Mouse (Mus musculus): ENCODE results near the gene Kif5c. TPM values are rescaled to one million over a fixed set of nuclear protein-coding genes. Genes with fewer than 3 reads are reported as not detected.

The Kif5c gene
- polyA plus RNA-seq, 1 experiment from 2014 or later, result 135 TPM

- no peak for ATAC-seq (ENCODE audit: low FRiP score)
- H3K4me2 ChIP-seq, result no peak overlapping the region
- no peak overlapping the region for H3K4me3 ChIP-seq (replicated peaks)
- H3K9ac ChIP-seq, result no peak overlapping the region
- no peaks in the 10 kb centered on the region for H3K27me3 ChIP-seq
- no peak overlapping the region for H3K27ac ChIP-seq
- WGBS, result 94% methylated on average over 7 of the region's 7 CpGs
- no peaks in the 10 kb centered on the region for H3K9me3 ChIP-seq
- H3K4me1 ChIP-seq, result peaks cover 4% of the 10 kb centered on the region; the same call in 1 of the 2 replicates
- H3K36me3 ChIP-seq (replicated peaks), result peaks cover 89% of the 10 kb centered on the region
Measured at GRCm38 (mm10) chr2:49757616-49758015, 138.5 kb downstream of the Kif5c start.

GRCm38 (mm10) chr2:49764331-49764946 is 145.3 kb downstream of the Kif5c start:
- Histone ChIP-seq H3K9me3 (no peaks in the 10 kb centered on the region), H3K4me2 (no peak overlapping the region), H3K27me3 (no peaks in the 10 kb centered on the region), H3K9ac (no peak overlapping the region), H3K36me3 (replicated peaks) (peaks cover 79% of the 10 kb centered on the region), H3K4me1 (no peaks in the 10 kb centered on the region), H3K27ac (peak overlapping the region; percentile 42; the same call in 1 of the 2 replicates), H3K4me3 (replicated peaks) (no peak overlapping the region)
- WGBS, result 47% methylated on average over 7 of the region's 7 CpGs
- ATAC-seq (ENCODE audit: low FRiP score), result peak; percentile 67

DNA sequence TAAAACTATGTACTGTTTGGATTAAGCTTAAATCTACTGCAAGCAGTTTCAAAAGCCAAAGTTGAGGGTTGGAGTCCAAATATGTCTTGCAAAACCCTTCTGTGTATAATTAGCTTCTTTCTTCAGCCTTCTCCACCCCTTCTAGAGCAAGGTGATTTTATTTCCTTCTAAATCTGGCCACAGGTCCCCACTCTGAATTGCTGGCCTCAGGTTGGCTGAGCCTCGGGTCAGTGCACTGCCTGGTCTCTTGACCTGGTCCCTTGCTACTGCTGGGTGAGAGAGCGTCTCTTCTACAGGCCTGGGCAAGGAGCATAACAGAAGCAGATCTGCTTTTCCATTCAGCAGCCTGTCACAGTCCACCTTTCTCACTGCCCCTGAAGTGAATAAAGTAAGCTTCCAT is 149.8 kb downstream of the Kif5c start:
- no peak overlapping the region for H3K4me3 ChIP-seq (replicated peaks)
- H3K27ac ChIP-seq, result no peak overlapping the region
- no peak for ATAC-seq (ENCODE audit: low FRiP score)
- H3K36me3 ChIP-seq (replicated peaks), result peaks cover 55% of the 10 kb centered on the region
- H3K4me1 ChIP-seq, result no peaks in the 10 kb centered on the region
- H3K4me2 ChIP-seq, result no peak overlapping the region
- 73% methylated on average over 2 of the region's 2 CpGs for WGBS
- no peak overlapping the region for H3K9ac ChIP-seq
- no peaks in the 10 kb centered on the region for H3K27me3 ChIP-seq
- no peaks in the 10 kb centered on the region for H3K9me3 ChIP-seq

DNA sequence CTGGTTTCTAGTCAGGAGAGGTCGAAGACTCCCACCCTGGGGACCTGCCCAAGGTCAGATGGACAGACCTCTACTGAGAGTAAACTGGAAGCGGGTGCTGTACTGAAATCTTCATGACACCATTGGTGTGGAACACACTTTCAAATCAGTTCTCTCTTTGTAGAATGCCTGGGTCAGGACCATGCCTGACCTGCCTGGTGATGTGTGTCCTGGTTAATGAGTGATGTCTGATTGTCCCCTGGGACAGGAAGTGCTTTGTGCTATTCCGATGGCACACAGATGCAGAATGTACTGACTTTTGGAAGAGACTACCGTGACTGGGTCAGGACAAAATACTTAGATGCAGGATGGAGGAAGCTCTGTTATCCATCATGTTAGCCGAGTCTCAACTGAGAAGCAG is 151.3 kb downstream of the Kif5c start:
- Histone ChIP-seq H3K9me3 (no peaks in the 10 kb centered on the region), H3K4me1 (no peaks in the 10 kb centered on the region), H3K27me3 (no peaks in the 10 kb centered on the region), H3K9ac (no peak overlapping the region), H3K36me3 (replicated peaks) (peaks cover 58% of the 10 kb centered on the region), H3K27ac (no peak overlapping the region), H3K4me3 (replicated peaks) (no peak overlapping the region), H3K4me2 (no peak overlapping the region)
- ATAC-seq (ENCODE audit: low FRiP score), result no peak
- 91% methylated on average over 5 of the region's 5 CpGs for WGBS

DNA sequence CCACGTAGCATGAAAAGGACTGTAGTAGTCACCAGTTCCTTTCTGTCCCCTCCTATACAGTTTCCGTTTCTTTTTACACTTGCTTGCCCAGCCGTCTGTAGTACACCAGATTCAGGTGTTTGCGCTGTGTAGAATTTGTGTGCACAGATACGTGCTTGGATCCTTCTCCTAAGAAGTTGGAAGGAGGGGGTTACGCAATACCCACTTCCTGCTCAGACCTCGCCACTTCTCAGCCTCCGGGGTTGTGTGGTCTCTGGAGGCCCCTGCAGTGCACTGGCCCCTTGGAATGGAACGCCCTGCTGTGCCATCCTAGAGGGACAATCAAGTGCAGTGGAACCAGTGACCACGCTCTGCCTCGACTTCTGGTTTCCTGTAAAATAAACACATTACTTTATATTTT is 152.1 kb downstream of the Kif5c start:
- H3K4me1 ChIP-seq, result no peaks in the 10 kb centered on the region
- H3K27me3 ChIP-seq, result no peaks in the 10 kb centered on the region
- no peak for ATAC-seq (ENCODE audit: low FRiP score)
- H3K4me3 ChIP-seq (replicated peaks), result no peak overlapping the region
- H3K36me3 ChIP-seq (replicated peaks), result peaks cover 55% of the 10 kb centered on the region
- no peak overlapping the region for H3K9ac ChIP-seq
- 81% methylated on average over 11 of the region's 11 CpGs for WGBS
- no peaks in the 10 kb centered on the region for H3K9me3 ChIP-seq
- no peak overlapping the region for H3K4me2 ChIP-seq
- H3K27ac ChIP-seq, result no peak overlapping the region

DNA sequence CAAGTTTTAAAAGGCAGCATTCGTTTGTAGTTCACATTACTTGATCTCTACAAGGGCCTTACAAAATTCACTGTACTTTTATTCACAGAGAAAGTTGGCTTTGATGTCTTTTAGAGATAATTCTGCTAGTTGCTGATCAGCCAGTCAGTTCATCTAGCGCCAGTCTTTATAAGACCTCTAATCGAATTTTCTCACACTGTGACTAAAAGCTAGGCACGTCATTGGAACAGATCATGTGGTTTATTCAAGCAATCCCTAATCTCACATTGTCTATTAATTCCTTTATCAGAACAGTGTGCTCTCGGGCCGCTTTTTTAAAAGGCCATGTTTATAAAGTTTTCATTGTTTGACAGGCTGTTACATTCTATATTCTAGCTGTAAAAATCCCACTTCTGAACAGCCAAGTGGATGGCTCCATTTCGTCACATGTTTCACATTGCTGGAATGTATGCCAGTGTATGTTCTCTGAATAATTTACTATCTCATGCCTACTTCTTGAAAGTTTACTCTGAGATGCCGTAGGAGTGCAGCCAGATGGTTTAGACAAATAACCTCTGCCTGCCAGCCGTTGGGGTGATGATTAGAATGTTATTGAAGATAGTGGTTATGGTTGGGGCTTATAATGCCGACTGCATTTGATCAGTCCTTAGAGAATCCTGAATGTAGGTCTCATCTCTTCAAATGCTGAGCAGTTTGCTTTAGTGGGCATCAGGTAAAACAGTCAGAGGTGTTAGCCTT is 154.3 kb downstream of the Kif5c start:
- H3K4me2 ChIP-seq, result no peak overlapping the region
- peaks cover 34% of the 10 kb centered on the region for H3K36me3 ChIP-seq (replicated peaks)
- H3K4me1 ChIP-seq, result peaks cover 8% of the 10 kb centered on the region; the same call in 1 of the 2 replicates
- no peaks in the 10 kb centered on the region for H3K27me3 ChIP-seq
- H3K9ac ChIP-seq, result no peak overlapping the region
- no peaks in the 10 kb centered on the region for H3K9me3 ChIP-seq
- H3K27ac ChIP-seq, result no peak overlapping the region
- H3K4me3 ChIP-seq (replicated peaks), result no peak overlapping the region
- no peak for ATAC-seq (ENCODE audit: low FRiP score)
- WGBS, result 81% methylated on average over 10 of the region's 10 CpGs

DNA sequence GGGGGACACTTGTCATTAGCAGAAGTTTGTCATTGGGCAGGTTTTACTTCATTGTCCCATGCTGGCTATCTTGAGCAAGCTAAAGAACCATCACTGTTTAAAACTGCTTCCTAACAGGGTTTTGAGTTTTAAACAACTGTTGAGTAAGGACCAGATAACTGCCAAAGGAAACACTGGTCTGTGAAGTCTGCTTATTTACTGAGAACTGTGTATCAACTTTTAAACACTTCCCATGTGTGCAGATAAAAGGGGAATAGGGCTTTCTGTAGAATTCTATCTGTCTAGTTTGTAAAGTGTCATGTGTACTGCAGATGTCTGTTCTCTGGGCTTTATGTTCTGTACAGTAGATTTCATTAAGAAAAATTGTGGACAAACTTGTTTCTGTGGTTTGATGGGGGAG is 155.1 kb downstream of the Kif5c start:
- no peak for ATAC-seq (ENCODE audit: low FRiP score)
- Histone ChIP-seq H3K36me3 (replicated peaks) (peaks cover 26% of the 10 kb centered on the region), H3K4me2 (no peak overlapping the region)

GRCm38 (mm10) chr2:49775187-49775586 is 156.1 kb downstream of the Kif5c start:
- no peak for ATAC-seq (ENCODE audit: low FRiP score)
- Histone ChIP-seq H3K36me3 (replicated peaks) (peaks cover 18% of the 10 kb centered on the region), H3K9me3 (no peaks in the 10 kb centered on the region), H3K27me3 (no peaks in the 10 kb centered on the region), H3K4me3 (replicated peaks) (no peak overlapping the region), H3K4me1 (peaks cover 8% of the 10 kb centered on the region; the same call in 1 of the 2 replicates), H3K9ac (no peak overlapping the region), H3K27ac (no peak overlapping the region), H3K4me2 (no peak overlapping the region)
- 89% methylated on average over 4 of the region's 4 CpGs for WGBS

More for the DNA sequence above, 155.1 kb downstream of the Kif5c start:
- H3K4me1 ChIP-seq, result peaks cover 8% of the 10 kb centered on the region; the same call in 1 of the 2 replicates
- H3K9ac ChIP-seq, result no peak overlapping the region
- no peak overlapping the region for H3K27ac ChIP-seq
- no peaks in the 10 kb centered on the region for H3K27me3 ChIP-seq
- H3K9me3 ChIP-seq, result no peaks in the 10 kb centered on the region
- no peak overlapping the region for H3K4me3 ChIP-seq (replicated peaks)

DNA sequence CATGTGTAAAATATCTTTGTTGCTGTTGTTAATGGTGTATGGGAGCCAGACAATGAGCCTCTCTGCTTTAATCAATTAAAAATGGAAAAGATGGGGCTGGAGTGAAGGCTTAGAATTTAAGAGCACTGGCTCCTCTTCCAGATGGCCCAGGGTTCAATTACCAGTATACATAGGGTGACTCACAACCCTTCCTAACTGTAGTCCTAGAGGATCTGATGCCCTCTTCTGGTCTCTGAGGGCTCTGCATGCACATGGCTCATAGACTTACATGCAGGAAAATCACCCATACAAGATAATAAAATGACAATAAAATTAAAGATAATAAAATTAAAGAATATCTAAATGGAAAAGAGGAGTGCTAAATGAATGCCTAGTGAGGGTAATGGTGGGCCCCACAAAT is 156.6 kb downstream of the Kif5c start:
- Histone ChIP-seq H3K9ac (no peak overlapping the region), H3K4me3 (replicated peaks) (no peak overlapping the region), H3K4me2 (no peak overlapping the region), H3K36me3 (replicated peaks) (peaks cover 13% of the 10 kb centered on the region), H3K9me3 (no peaks in the 10 kb centered on the region), H3K27ac (no peak overlapping the region), H3K4me1 (peaks cover 8% of the 10 kb centered on the region; the same call in 1 of the 2 replicates), H3K27me3 (no peaks in the 10 kb centered on the region)
- ATAC-seq (ENCODE audit: low FRiP score), result 0 out of 2 replicates have a peak, but pooled peaks have one; percentile 27

- peaks cover 6% of the 10 kb centered on the region for H3K36me3 ChIP-seq (replicated peaks)
- H3K27ac ChIP-seq, result no peak overlapping the region
- no peak for ATAC-seq (ENCODE audit: low FRiP score)
- H3K4me1 ChIP-seq, result peaks cover 8% of the 10 kb centered on the region; the same call in 1 of the 2 replicates
- 84% methylated on average over 4 of the region's 4 CpGs for WGBS
- no peak overlapping the region for H3K9ac ChIP-seq
- H3K27me3 ChIP-seq, result no peaks in the 10 kb centered on the region
- H3K4me2 ChIP-seq, result no peak overlapping the region
- H3K4me3 ChIP-seq (replicated peaks), result no peak overlapping the region
- no peaks in the 10 kb centered on the region for H3K9me3 ChIP-seq
Measured at GRCm38 (mm10) chr2:49776407-49776806, 157.3 kb downstream of the Kif5c start.

- Histone ChIP-seq H3K27ac (no peak within 1 kb of the TSS), H3K27me3 (peaks cover 48% of the 10 kb centered on the region), H3K9me3 (no peaks in the 10 kb centered on the region; the same call in 1 of the 2 replicates), H3K4me1 (peaks cover 9% of the 10 kb centered on the region), H3K9ac (peak within 1 kb of the TSS; percentile 67), H3K4me3 (replicated peaks) (peak within 1 kb of the TSS; percentile 70), H3K4me2 (peak within 1 kb of the TSS; percentile 100), H3K36me3 (replicated peaks) (no peaks in the 10 kb centered on the region)
- WGBS, result under 1% methylated on average over 61 of the region's 79 CpGs
- peak; percentile 62 for ATAC-seq (ENCODE audit: low FRiP score)
Measured at GRCm38 (mm10) chr2:49787376-49788050, 168.4 kb downstream of the Kif5c start, which contains the start of gene Lypd6b. TSS of gene Lypd6b (plus strand) at chr2:49787688.

DNA sequence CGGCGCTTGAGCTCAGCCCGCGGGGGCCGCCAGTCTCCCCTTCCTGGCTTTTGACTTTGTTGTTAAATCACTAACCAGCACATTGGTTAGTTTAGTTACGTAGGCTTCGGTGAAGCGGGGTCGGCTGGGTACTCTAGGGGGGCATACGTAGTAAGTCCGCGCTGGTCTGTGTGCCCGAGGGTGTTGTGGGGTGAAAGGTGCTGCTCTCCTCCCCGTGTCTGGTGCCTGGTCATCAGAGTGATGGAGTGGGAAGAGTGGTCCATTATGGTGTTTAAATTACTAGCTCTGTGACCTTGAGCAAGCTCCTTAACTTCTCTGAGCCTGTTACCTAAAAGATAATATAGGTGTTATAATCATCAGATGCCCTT is 168.9 kb downstream of the Kif5c start:
- peaks cover 9% of the 10 kb centered on the region for H3K4me1 ChIP-seq
- H3K27ac ChIP-seq, result no peak overlapping the region
- H3K9ac ChIP-seq, result peak overlapping the region; percentile 67
- peak overlapping the region; percentile 70 for H3K4me3 ChIP-seq (replicated peaks)
- ATAC-seq (ENCODE audit: low FRiP score), result peak; percentile 39; the same call in 1 of the 2 replicates
- no peaks in the 10 kb centered on the region; the same call in 1 of the 2 replicates for H3K9me3 ChIP-seq
- under 1% methylated on average over 14 of the region's 14 CpGs for WGBS
- H3K36me3 ChIP-seq (replicated peaks), result no peaks in the 10 kb centered on the region
- H3K4me2 ChIP-seq, result peak overlapping the region; percentile 100
- peaks cover 48% of the 10 kb centered on the region for H3K27me3 ChIP-seq

Data from forebrain, embryonic 12.5 days (tissue).